Comparison of ENCODE assay signal across 9 mouse cellular contexts in genomic region chr15:88146118-88146517, GRCm38 (mm10).
DNase-seq lines count a peak whose midpoint lies in the region; ATAC-seq and TF ChIP-seq lines count a peak whose summit lies in the region.
"Had no signal": no experiment of that assay in that cellular context is flagged by ENCODE, and none has a peak within 500 bp of the region (broad histone marks: within the 10 kb centered on the region; RNA-seq: fewer than 3 reads in every experiment).

No protein-coding gene starts in this region.

- no peaks in the 10 kb centered on the region for H3K9me3 ChIP-seq in forebrain, postnatal 0 days (ENCODE audit: low read length)
- H3K9me3 ChIP-seq: embryonic facial prominence, embryonic 12.5 days had no signal

- H3K27ac ChIP-seq in forebrain, postnatal 0 days (ENCODE audit: low read depth, low read length), result no peak overlapping the region
- H3K27ac ChIP-seq: embryonic facial prominence, embryonic 12.5 days had no signal

- no peak overlapping the region for H3K9ac ChIP-seq in forebrain, postnatal 0 days
- H3K9ac ChIP-seq: embryonic facial prominence, embryonic 12.5 days had no signal

- 42% methylated on average over 7 of the region's 7 CpGs for WGBS in forebrain, postnatal 0 days

- ATAC-seq in forebrain, postnatal 0 days, result peak; percentile 58; the same call in 1 of the 2 replicates
- no peak for ATAC-seq in megakaryocyte-erythroid progenitor cell, adult 5-6 weeks (replicated peaks; ENCODE audit: low FRiP score, low TSS enrichment, poor library complexity, severe bottlenecking)

- H3K36me3 ChIP-seq in forebrain, postnatal 0 days (ENCODE audit: insufficient read depth), result no peaks in the 10 kb centered on the region
- H3K36me3 ChIP-seq: embryonic facial prominence, embryonic 12.5 days had no signal

- no peaks in the 10 kb centered on the region for H3K27me3 ChIP-seq in forebrain, postnatal 0 days (ENCODE audit: insufficient read depth, low read length)
- H3K27me3 ChIP-seq: embryonic facial prominence, embryonic 12.5 days had no signal

- intact Hi-C loops in left cerebral cortex, postnatal 10 days (cut with DNase I), result loop anchor here (1.0 to 10.0 kb wide), 4 partner anchors 102 to 509 kb away; no protein-coding TSS in a partner anchor

- no peak overlapping the region for H3K4me3 ChIP-seq in forebrain, postnatal 0 days (ENCODE audit: low read depth, low read length)
- H3K4me3 ChIP-seq: embryonic facial prominence, embryonic 12.5 days had no signal

- H3K4me2 ChIP-seq in forebrain, postnatal 0 days (ENCODE audit: low read depth), result no peak overlapping the region
- H3K4me2 ChIP-seq: embryonic facial prominence, embryonic 12.5 days had no signal

- peak; percentile 70 for TF ChIP-seq CTCF in forebrain, postnatal 0 days (IDR thresholded peaks at IDR 0.05; ENCODE audit: low read depth)

- DNase-seq in gastrocnemius, adult 18-20 months (ENCODE audit: low spot score), result peak; percentile 10
- DNase-seq in gastrocnemius, adult 8-10 months (ENCODE audit: low spot score in 2 of 2), result no peak
- peak; percentile 11 for DNase-seq in ovary, postnatal 10 days (ENCODE audit: low spot score)
- no peak for DNase-seq in ovary, adult 18-20 months (ENCODE audit: low spot score)
- peak; percentile 74 for DNase-seq in forebrain, postnatal 0 days
- peak; percentile 38 to 72 for DNase-seq in left cerebral cortex, postnatal 10 days (ENCODE audit: extremely low spot score in 1 of 2, low spot score in 2 of 2)
- DNase-seq in right cerebral cortex, adult 2 months (ENCODE audit: low spot score in 2 of 2), result peak; percentile 76 to 88

- H3K4me1 ChIP-seq in forebrain, postnatal 0 days (ENCODE audit: insufficient read depth), result no peaks in the 10 kb centered on the region
- H3K4me1 ChIP-seq: embryonic facial prominence, embryonic 12.5 days had no signal

Comparison
In these comparisons a context has a peak if more than half of its experiments do, and no peak if none do; other contexts are left out.
1. DNase-seq: peak in gastrocnemius, adult 18-20 months (single experiment), ovary, postnatal 10 days (single experiment), forebrain, postnatal 0 days (single experiment), left cerebral cortex, postnatal 10 days (2 of 2) and right cerebral cortex, adult 2 months (2 of 2); none in gastrocnemius, adult 8-10 months (0 of 2) and ovary, adult 18-20 months (single experiment).